Mouse (Mus musculus): Measurements from ENCODE around the gene Mgat5. TPM values are rescaled to one million over a fixed set of nuclear protein-coding genes. Genes with fewer than 3 reads are reported as not detected.

Mgat5 gene
- polyA plus RNA-seq, 1 experiment from 2014 or later: 15.0 TPM

DNA sequence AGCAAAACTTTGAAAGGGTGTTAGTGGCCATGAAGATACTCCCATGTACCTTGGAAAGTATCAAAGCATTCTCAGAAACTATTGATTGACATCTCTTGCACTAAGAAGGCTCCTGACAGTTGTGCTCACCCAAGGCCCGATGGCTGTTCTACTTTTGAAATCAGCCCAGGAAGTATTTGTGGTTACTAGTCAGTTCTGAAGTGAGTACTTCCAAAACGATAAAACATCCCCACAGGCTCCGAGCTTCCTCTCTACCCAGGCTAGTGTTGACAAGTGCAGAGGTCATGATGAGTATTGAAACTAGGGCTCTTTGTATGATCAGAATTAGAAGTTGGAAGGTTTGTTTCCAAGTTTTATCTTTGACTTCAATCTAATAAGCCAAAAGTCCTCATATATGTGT is 92.0 kb downstream of the Mgat5 start:
- no peaks in the 10 kb centered on the region for H3K27me3 ChIP-seq
- H3K9ac ChIP-seq: no peak overlapping the region
- WGBS: 87% methylated on average over 3 of the region's 3 CpGs
- no peak overlapping the region for H3K4me3 ChIP-seq
- ATAC-seq (ENCODE audit: low FRiP score, low read depth): no peak
- no peaks in the 10 kb centered on the region for H3K9me3 ChIP-seq
- no peaks in the 10 kb centered on the region; the same call in 1 of the 2 replicates for H3K4me1 ChIP-seq (replicated peaks)
- no peaks in the 10 kb centered on the region for H3K36me3 ChIP-seq
- no peak overlapping the region for H3K4me2 ChIP-seq
- H3K27ac ChIP-seq (replicated peaks): no peak overlapping the region

DNA sequence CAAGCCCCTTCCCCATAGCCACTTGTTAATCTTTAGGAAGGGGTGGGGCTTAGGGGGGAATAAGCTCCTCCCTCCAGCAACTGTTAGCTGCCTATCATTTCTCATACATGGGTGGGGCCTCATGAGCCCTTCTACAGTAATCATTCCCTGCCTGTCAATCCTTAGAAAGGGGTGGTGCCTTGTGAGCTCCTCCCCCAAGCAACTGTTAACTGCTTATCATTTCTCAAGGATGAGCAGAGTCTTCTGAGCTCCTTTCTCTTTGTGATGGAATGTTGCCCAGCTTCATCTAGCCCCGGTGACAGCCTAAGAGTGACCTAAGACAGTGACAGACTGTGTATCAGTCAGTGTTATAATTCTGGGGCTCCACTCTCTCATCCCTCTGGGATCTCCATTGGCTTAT is 95.0 kb downstream of the Mgat5 start:
- Histone ChIP-seq H3K4me2 (no peak overlapping the region), H3K27ac (replicated peaks) (no peak overlapping the region), H3K36me3 (no peaks in the 10 kb centered on the region), H3K9ac (no peak overlapping the region), H3K4me1 (replicated peaks) (no peaks in the 10 kb centered on the region), H3K9me3 (no peaks in the 10 kb centered on the region), H3K4me3 (no peak overlapping the region), H3K27me3 (no peaks in the 10 kb centered on the region)
- WGBS: 90% methylated on average over 1 of the region's 1 CpGs
- no peak for ATAC-seq (ENCODE audit: low FRiP score, low read depth)

DNA sequence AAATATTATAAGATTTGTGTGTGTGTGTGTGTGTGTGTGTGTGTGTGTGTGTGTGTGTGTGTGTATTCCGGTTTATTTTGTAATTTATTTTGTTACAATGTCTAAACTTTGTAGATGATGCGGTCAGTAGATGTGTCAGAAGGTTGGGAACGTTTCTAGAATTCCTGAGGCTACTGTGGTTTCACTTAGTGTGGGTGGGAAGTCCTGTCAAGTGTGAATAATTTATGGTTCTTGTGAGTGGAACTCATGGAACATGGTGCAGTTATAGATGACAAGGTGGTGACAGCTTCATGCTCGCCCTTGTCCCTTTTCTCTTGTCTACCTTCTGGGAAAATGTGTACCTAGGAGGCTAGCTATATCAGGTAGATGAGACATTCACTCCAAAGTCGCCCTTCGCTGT is 96.2 kb downstream of the Mgat5 start:
- 93% methylated on average over 6 of the region's 6 CpGs for WGBS
- no peak for ATAC-seq (ENCODE audit: low FRiP score, low read depth)
- H3K36me3 ChIP-seq: no peaks in the 10 kb centered on the region
- H3K27me3 ChIP-seq: no peaks in the 10 kb centered on the region
- H3K27ac ChIP-seq (replicated peaks): no peak overlapping the region
- H3K4me2 ChIP-seq: no peak overlapping the region
- H3K4me3 ChIP-seq: no peak overlapping the region
- no peaks in the 10 kb centered on the region for H3K4me1 ChIP-seq (replicated peaks)
- no peaks in the 10 kb centered on the region for H3K9me3 ChIP-seq
- no peak overlapping the region for H3K9ac ChIP-seq

DNA sequence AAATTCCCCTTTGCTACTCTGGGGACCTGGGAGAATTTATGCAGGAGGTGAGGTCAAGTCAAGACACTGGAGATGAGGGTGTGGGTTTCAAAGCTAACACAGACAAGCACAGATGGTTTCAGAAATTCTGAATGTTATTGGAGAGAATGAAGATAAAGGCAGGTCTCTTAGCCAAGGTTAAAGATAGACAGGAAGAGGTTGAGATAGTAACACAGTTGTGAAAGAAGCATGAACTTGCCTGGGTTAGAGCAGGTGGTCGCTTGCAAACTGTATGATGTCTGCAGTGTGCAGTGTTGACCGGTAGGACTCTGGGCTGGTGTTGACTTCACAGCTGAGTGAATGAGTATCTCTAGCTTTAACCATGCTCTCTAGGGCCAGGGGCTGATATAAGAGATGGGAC is 97.8 kb downstream of the Mgat5 start:
- WGBS: 95% methylated on average over 2 of the region's 2 CpGs
- Histone ChIP-seq H3K27me3 (no peaks in the 10 kb centered on the region), H3K4me3 (no peak overlapping the region), H3K9ac (no peak overlapping the region), H3K4me2 (no peak overlapping the region), H3K27ac (replicated peaks) (no peak overlapping the region), H3K4me1 (replicated peaks) (no peaks in the 10 kb centered on the region), H3K36me3 (no peaks in the 10 kb centered on the region), H3K9me3 (no peaks in the 10 kb centered on the region)
- no peak for ATAC-seq (ENCODE audit: low FRiP score, low read depth)

DNA sequence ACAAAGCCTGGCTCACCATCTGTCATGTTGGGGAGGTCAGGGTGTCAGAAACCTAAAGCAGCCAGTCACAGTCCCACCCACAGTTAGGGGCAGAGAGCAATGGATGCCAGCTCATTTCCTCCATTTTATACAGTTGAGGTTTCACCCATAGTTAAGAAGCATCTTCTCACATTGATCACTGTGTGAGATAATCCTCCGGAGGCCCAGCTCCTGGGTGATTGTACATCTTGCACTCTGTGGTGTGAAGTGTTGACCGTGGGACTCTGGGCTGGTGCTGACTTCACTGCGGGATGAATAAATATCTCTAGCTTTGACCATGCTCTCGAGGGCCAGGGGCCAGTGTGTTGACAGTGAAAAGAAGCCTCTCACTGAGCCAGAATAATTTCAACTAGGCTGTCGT is 99.0 kb downstream of the Mgat5 start:
- WGBS: 72% methylated on average over 5 of the region's 5 CpGs
- no peaks in the 10 kb centered on the region for H3K36me3 ChIP-seq
- H3K27me3 ChIP-seq: no peaks in the 10 kb centered on the region
- H3K4me3 ChIP-seq: no peak overlapping the region
- H3K4me2 ChIP-seq: no peak overlapping the region
- no peaks in the 10 kb centered on the region for H3K9me3 ChIP-seq
- no peaks in the 10 kb centered on the region for H3K4me1 ChIP-seq (replicated peaks)
- no peak overlapping the region for H3K9ac ChIP-seq
- H3K27ac ChIP-seq (replicated peaks): no peak overlapping the region
- ATAC-seq (ENCODE audit: low FRiP score, low read depth): no peak

DNA sequence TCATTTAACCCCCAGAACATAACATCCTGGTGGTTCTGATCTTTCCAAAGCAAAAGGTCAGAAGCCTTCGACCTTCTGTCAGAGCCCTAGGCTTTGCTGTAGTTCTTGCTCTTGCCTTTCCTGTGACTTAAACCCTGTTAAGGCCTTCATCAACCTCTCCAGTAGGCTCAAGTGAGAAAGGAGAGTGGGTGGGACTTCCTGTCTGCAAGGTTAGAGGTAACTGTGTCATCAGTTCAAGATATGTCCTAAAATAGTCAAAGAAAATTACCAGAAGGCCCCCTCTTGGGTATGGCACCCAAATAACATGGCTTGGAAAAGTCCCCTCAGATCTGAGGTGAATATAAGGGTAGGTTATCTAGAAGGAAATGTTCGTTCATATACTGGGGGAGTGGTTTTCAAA is 99.5 kb downstream of the Mgat5 start:
- Histone ChIP-seq H3K27me3 (no peaks in the 10 kb centered on the region), H3K36me3 (no peaks in the 10 kb centered on the region), H3K4me2 (no peak overlapping the region), H3K9me3 (no peaks in the 10 kb centered on the region), H3K4me3 (no peak overlapping the region), H3K9ac (no peak overlapping the region), H3K27ac (replicated peaks) (no peak overlapping the region), H3K4me1 (replicated peaks) (no peaks in the 10 kb centered on the region)
- no peak for ATAC-seq (ENCODE audit: low FRiP score, low read depth)
- WGBS: 88% methylated on average over 2 of the region's 2 CpGs

DNA sequence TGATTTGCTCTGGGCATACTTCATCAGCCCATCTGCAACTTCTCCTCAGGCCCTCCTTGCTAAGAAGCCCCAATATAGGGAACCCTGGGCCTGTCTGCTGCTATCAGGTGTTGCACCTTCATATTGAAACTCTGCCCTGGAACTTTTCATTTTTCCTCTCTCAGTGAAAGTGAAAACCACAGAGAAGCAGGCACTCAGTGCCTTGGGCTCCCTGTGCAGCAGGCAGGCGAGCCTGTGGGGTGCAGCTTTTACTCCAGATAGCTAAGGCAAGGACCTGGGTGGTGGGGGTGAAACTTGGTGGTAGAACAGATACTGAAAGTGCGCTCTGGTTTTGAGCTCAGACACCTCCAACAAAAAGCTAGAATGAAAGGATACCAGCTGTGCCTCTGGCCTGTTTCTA is 100.8 kb downstream of the Mgat5 start:
- 87% methylated on average over 2 of the region's 2 CpGs for WGBS
- Histone ChIP-seq H3K9ac (no peak overlapping the region), H3K4me1 (replicated peaks) (no peaks in the 10 kb centered on the region), H3K4me2 (no peak overlapping the region), H3K36me3 (no peaks in the 10 kb centered on the region), H3K27ac (replicated peaks) (no peak overlapping the region), H3K9me3 (no peaks in the 10 kb centered on the region), H3K4me3 (no peak overlapping the region), H3K27me3 (no peaks in the 10 kb centered on the region)
- no peak for ATAC-seq (ENCODE audit: low FRiP score, low read depth)

DNA sequence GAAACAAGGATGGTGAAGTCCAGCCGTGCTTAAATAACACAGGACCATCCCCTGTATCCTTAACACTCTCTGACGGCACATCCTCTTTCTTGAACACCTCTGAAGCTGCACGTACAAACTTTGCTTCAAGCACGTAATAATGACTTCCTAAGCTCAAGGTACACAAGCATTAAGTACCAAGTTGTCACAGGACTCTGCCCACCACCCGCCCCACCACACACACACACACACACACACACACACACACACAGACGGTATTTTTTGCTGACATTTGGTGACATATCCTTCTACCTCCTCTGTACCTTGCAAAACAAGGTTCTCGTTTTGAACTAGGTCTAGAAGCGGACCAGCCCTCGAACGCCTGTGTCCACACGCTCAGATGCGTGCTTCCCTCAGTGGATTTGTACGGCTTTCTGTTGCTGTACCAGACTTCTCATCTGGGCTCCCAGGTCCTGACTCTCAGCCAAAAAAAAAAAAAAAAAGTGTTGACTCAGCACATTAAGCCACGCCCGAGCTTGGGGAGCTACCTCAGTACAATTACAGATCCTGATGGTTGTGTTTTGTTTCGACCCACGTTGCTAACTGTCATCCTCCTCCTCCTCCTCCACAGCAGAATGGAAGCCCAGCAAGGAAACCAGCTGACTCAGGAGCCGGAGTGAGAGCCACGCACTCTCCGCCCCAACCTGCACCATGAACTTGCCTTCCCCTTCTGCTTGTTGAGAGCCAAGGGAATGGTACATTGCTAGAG is 101.4 kb downstream of the Mgat5 start:
- Histone ChIP-seq H3K27me3 (no peaks in the 10 kb centered on the region), H3K27ac (replicated peaks) (no peak overlapping the region), H3K4me2 (no peak overlapping the region), H3K9ac (no peak overlapping the region), H3K9me3 (no peaks in the 10 kb centered on the region), H3K4me1 (replicated peaks) (no peaks in the 10 kb centered on the region), H3K4me3 (no peak overlapping the region), H3K36me3 (no peaks in the 10 kb centered on the region)
- ATAC-seq (ENCODE audit: low FRiP score, low read depth): no peak
- 85% methylated on average over 20 of the region's 20 CpGs for WGBS

DNA sequence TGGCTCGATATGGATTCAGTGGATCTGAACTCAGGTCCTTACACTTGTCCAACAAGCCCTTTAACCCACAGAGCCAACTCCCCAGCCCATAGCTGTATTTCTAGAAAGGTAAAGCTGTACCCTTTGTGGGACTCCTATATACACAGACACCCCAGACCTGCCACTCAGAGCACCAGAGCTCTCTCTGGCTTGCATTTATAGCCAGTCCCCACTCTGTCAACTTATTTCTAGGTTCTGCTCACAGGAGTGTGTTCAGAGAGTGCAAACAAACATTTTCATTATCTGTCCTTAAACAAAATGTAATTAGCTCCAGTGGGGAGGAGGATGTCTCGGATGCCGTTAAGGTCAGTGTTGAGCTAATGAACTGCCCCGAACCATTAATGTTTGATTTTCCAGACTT is 102.5 kb downstream of the Mgat5 start:
- Histone ChIP-seq H3K4me3 (no peak overlapping the region), H3K27ac (replicated peaks) (no peak overlapping the region), H3K9me3 (no peaks in the 10 kb centered on the region), H3K4me1 (replicated peaks) (no peaks in the 10 kb centered on the region), H3K36me3 (no peaks in the 10 kb centered on the region), H3K4me2 (no peak overlapping the region), H3K9ac (no peak overlapping the region), H3K27me3 (no peaks in the 10 kb centered on the region)
- no peak for ATAC-seq (ENCODE audit: low FRiP score, low read depth)
- 72% methylated on average over 4 of the region's 4 CpGs for WGBS

DNA sequence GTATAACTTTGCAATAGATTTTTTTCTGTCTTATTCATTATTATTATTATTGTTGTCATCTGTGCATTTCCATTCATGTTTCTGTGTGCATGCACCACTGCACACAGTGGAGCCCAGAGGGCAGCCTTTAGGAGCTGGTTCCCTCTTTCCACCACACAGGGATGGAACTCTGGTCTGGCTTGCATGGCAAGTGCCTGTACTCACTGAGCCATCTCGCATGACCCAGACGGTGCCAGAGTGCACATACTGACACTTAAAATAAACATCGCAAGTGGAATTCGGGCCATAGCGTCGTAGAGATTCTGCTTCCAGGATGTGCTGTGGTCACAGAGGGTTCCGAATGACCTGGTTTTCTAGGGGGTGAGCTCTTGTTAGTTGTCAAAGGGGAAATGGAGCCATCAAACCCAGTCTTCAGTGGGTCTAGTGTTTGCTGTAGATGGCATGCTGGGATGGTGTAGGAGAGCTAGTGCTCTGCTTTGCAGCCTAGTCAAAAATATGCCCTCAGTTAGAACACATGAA is 103.5 kb downstream of the Mgat5 start:
- ATAC-seq (ENCODE audit: low FRiP score, low read depth): no peak
- no peaks in the 10 kb centered on the region for H3K36me3 ChIP-seq
- H3K4me2 ChIP-seq: no peak overlapping the region
- peaks cover under 1% of the 10 kb centered on the region; the same call in 1 of the 2 replicates for H3K4me1 ChIP-seq (replicated peaks)
- 89% methylated on average over 7 of the region's 7 CpGs for WGBS
- H3K27me3 ChIP-seq: no peaks in the 10 kb centered on the region
- no peaks in the 10 kb centered on the region for H3K9me3 ChIP-seq
- no peak overlapping the region for H3K9ac ChIP-seq
- H3K4me3 ChIP-seq: no peak overlapping the region
- no peak overlapping the region for H3K27ac ChIP-seq (replicated peaks)

DNA sequence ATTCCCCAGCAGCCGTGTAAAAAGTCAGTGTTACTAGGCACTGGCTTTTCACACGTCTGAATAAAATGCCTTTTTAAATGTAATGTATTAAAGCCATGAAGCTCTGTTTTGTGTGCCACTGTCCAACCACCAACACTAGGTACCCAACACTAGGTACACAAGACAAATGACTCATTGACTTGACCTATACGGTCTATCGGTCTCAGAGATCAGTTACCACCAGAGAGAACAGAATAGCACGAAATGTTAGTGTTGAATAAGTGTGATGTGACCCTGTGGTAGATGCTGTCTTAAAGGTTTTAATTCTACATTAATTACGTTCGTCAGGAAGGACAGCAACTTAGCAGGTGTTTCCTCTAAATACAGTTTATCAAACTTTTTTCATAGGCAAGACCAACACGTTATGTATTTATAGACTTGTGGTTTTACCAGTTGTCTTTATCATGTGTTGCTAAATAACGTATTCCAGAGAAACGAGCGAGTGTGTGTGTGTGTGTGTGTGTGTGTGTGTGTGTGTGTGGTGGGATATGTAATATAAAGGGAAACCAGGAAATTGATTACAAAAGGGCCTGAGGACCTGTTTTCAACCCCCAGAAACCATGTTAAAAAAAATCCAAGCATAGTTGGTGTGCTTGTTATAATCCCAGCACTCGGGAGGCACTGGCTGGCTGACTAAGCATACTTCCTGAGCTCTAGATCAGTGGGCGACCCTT is 104.3 kb downstream of the Mgat5 start:
- Histone ChIP-seq H3K9ac (no peak overlapping the region), H3K9me3 (no peaks in the 10 kb centered on the region), H3K27ac (replicated peaks) (no peak overlapping the region), H3K4me1 (replicated peaks) (peaks cover 9% of the 10 kb centered on the region), H3K27me3 (no peaks in the 10 kb centered on the region), H3K4me2 (no peak overlapping the region), H3K36me3 (no peaks in the 10 kb centered on the region), H3K4me3 (no peak overlapping the region)
- WGBS: 90% methylated on average over 13 of the region's 13 CpGs
- ATAC-seq (ENCODE audit: low FRiP score, low read depth): no peak

DNA sequence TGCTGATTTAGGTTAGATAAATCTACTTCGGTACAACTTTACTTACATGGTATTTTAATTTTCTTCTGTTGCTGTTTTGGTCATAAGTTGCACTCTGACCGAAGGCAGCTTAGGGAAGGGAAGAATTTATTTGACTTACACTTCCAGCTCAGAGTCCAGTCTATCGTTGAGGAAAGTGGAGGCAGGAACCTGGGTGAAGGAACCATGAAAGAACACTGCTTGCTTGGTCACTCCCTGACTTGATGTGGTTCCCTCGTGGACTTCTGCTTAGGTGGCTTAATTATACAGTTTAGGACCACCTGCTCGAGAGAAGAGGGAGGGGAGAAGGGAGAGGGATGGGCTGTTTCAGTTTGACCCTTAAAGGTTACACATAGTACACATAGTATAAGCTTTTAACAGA is 105.2 kb downstream of the Mgat5 start:
- H3K4me3 ChIP-seq: no peak overlapping the region
- no peaks in the 10 kb centered on the region for H3K27me3 ChIP-seq
- H3K9ac ChIP-seq: no peak overlapping the region
- peaks cover 10% of the 10 kb centered on the region for H3K4me1 ChIP-seq (replicated peaks)
- H3K4me2 ChIP-seq: no peak overlapping the region
- no peaks in the 10 kb centered on the region for H3K36me3 ChIP-seq
- 84% methylated on average over 5 of the region's 5 CpGs for WGBS
- H3K9me3 ChIP-seq: no peaks in the 10 kb centered on the region
- no peak overlapping the region for H3K27ac ChIP-seq (replicated peaks)
- no peak for ATAC-seq (ENCODE audit: low FRiP score, low read depth)
